Mouse (Mus musculus) left cerebral cortex, postnatal 36 days (tissue): ENCODE measurements around the gene Nyap2. TPM values are rescaled to one million over a fixed set of nuclear protein-coding genes. Genes with fewer than 3 reads are reported as not detected.
A peak's percentile ranks its signal among the peaks of the same experiment; 100 is the strongest.
"Not testable (repeated sequence)": the region's sequence is repeated elsewhere in the genome, so short reads cannot be mapped to it uniquely, and the experiment has no call there.

Experiments used
- DNase-seq, 2 experiments: peaks; one replicate each; pipeline ENCODE4 v3.0.0; 2021 to 2022; ENCODE audit warnings: low spot score in 2 of 2, mixed read lengths in 1 of 2
- intact Hi-C: fragments of 180-260 bp; cut with DNase I; formaldehyde crosslinking; loops from one replicate; pipeline ENCODE4 v1.15.1; 2025
- total RNA-seq, 2 experiments: library from RNA; stranded (reverse); gene quantifications; 2 replicates each; pipeline ENCODE4 v1.2.3; 2021

The Nyap2 gene
- total RNA-seq, 2 experiments from 2014 or later, result 42.2 to 43.6 TPM

- intact Hi-C loops, result loop anchor here (10.0 kb wide), 1 partner anchor 318 kb away; no protein-coding TSS in a partner anchor
- no peak for DNase-seq
These were observed 96.0 kb downstream of the Nyap2 start for GRCm38 (mm10) chr1:81172703-81173102.

DNA sequence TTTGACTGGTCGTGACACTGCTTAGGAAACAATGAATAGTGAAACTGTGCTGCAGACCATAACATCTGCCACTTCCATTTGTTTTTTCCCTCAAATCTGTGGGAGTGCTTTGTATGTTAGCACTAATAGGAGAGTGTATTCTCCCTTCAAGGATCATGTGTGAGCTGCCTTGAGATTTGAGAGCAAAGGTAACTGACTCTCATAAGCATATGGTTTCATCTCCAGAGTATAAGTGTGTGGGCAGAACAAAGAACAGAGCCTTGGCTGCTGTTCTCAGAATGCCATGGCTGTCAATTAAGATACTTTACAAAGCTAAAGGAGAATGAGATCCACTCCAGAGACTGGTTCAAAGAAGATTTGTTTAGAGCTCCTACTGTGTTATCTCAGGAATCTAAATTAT is 96.6 kb downstream of the Nyap2 start:
- intact Hi-C loops, result loop anchor here (10.0 kb wide), 1 partner anchor 319 kb away; no protein-coding TSS in a partner anchor
- no peak for DNase-seq

DNA sequence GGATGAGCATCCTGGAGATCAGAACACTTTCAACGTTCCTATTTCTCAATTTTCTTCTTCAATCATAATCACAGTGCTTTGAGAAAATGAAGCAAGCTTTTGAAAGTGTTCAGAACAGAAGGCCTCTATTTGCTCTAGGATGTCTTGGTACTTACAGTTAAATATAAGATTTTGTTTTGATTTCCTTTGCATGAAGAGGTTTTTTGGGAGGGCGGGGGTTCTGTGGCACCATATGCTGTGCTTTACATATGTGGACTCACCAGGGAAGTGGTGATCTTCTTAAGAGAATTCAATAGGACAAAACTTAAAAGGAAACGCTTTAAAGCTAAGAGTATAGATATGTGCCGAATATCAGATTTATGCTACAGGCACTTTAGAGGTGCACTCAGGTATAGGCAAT is 103.0 kb downstream of the Nyap2 start:
- intact Hi-C loops, result loop anchor here (5.0 to 10.0 kb wide), 2 partner anchors 102 to 325 kb away; partner anchors contain the start of gene Nyap2
- no peak for DNase-seq

- no peak for DNase-seq
- intact Hi-C loops, result no loop called here
These were observed 103.9 kb downstream of the Nyap2 start for GRCm38 (mm10) chr1:81180686-81181085.

GRCm38 (mm10) chr1:81209536-81209935 is 132.8 kb downstream of the Nyap2 start:
- intact Hi-C loops, result no loop called here
- DNase-seq, result no peak

DNA sequence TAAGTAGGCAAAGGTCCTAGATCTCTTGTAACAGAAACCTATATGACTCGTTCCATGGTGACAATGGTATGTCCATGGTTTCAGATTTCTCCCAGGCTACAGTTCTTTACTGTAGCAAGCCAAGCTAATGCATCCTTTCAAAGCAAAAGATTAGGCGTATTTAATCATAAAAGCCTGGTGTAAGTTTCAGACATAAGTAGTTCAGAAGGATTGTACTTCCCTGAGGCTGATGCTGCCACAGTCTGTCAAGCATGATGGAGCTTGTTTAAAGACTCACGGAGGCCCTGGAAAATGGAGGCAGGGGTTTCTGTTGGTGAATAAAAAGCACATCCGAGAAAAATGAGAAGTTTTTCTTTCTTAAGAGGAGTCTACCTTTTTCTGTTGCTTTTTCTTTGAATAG is 134.7 kb downstream of the Nyap2 start:
- no peak for DNase-seq
- intact Hi-C loops, result no loop called here

DNA sequence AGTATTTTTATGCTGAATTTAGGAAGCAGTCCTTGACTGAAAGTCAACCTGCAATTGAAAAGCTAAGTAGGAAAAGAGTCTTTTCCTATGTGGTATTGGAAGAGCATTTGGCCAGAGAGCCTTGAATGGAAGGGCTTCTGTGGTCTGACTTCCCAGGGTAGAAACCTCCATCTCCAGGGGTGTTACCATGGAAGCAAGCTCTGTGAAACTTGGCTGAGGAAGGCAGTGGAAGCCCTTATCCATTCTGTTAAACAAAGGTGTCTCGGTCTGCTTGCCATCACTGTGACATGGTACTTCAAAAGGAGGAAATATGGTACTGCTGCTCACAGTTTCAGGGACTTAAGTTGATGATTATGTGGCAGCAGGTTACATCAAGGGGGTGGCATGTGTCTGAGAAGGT is 143.0 kb downstream of the Nyap2 start:
- intact Hi-C loops, result no loop called here
- DNase-seq, result no peak

- intact Hi-C loops, result no loop called here
- no peak for DNase-seq
These were observed 155.1 kb downstream of the Nyap2 start for GRCm38 (mm10) chr1:81231759-81232406.

GRCm38 (mm10) chr1:81232407-81232789 is 155.6 kb downstream of the Nyap2 start:
- intact Hi-C loops, result not testable (repeated sequence)

GRCm38 (mm10) chr1:81248447-81249205 is 171.9 kb downstream of the Nyap2 start:
- DNase-seq, result no peak
- intact Hi-C loops, result no loop called here

More at GRCm38 (mm10) chr1:81232407-81232789, 155.6 kb downstream of the Nyap2 start:
- DNase-seq, result not testable (repeated sequence)

DNA sequence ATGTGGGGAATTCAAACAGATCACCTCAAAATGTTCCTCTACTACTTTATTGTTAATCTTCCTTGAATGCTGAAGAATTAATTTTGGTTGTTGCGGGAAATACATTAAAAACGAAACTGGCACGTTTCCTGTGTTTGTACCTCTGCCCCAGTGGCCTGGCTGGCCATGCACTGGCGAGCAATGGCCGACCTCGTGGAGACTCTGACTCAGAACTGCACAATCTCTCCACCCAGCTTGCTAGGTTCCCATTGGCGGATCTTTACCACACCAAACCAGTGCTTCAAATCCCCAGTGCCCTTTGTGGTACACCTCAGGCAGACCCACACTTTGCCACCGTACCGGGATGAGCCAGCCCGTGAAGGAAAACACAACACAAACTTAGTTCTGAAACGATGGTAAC is 173.3 kb downstream of the Nyap2 start:
- intact Hi-C loops, result no loop called here

GRCm38 (mm10) chr1:81266441-81266840 is 189.7 kb downstream of the Nyap2 start:
- DNase-seq, result no peak
- intact Hi-C loops, result no loop called here

More for the DNA sequence above, 173.3 kb downstream of the Nyap2 start:
- no peak for DNase-seq

DNA sequence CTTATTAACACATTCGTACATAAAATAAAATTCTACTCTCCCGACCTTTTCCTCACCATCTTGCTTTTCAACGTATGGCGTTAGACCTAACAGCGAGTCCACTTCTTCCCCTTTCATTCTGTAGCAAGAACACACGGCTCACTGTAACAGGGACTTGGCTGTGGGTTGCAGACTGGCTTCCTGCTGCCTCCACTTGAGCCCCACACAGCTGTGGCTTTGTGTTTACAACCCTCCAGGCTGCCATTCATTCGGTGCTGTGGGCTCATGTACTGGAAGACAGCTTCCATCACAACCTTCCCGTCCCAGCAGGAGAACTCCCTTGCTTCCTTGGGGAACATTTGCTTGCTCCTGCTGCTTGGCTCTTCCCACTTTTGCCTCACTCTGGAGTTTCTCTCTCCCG is 204.2 kb downstream of the Nyap2 start:
- intact Hi-C loops, result loop anchor here (10.0 kb wide), 1 partner anchor 206 kb away; the partner anchor contains the start of gene Nyap2
- DNase-seq, result no peak

DNA sequence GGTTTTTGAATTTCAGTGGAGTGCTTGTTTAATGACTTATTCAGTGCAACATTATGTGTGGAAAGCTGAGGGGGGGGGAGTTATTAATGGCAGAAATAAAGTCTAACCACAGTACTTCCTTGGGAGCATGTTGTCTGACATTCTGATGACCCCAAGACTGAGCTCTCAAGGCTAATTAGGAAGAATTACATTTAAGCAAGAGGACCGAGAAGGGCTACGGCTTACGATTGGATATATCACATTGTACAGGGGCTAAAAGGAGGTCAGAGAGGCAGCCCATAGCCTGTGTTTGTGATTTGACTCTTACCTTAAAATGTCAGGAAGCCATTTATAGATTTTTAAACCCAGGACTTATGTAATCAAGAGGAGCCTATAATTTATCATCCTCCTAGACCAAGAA is 208.9 kb downstream of the Nyap2 start:
- intact Hi-C loops, result loop anchor here (10.0 kb wide), 1 partner anchor 211 kb away; the partner anchor contains the start of gene Nyap2
- DNase-seq, result no peak

DNA sequence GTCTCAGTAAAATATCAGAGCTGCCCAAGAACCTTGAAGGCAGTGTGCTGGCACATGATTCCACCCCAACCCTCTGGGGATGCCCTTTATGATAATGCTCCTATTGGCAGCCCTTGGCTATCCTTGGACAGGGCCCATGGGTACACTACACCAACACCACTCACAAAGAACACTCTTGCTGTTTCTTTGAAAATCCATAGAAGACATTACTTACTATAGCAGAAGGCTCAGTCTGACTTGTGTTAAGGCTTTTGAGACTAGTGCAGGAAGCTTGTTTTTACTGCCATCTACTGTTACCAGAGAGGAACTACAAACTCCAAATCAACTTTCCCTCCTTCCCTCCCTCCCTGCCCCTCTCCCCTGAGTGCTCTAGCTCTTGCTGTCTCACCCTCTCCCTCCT is 210.3 kb downstream of the Nyap2 start:
- DNase-seq, result no peak
- intact Hi-C loops, result loop anchor here (1.0 to 10.0 kb wide), 2 partner anchors 212 to 457 kb away; partner anchors contain the start of gene Nyap2

DNA sequence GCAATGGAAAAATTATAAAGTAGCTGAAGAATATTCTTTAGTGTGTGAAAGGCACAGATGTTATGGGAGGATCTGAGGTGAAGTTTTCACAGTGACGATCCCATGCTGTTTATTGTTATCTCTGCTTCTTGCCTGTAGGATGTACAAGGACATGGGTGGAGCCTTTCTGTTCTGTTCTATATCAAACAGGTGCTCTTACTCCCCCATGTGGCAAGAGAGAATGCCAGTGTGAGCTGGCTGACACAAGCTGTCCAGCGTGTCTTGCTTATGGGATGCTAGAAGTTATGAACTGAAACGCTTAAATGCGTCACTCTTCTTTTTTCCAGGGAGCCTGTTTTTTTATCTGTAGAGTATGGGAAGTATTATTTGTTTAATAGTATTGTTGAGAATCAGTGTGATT is 224.0 kb downstream of the Nyap2 start:
- no peak for DNase-seq
- intact Hi-C loops, result loop anchor here (2.0 to 10.0 kb wide), 2 partner anchors 470 to 1116 kb away; no protein-coding TSS in a partner anchor

- intact Hi-C loops, result loop anchor here (2.0 to 10.0 kb wide), 2 partner anchors 471 to 1117 kb away; no protein-coding TSS in a partner anchor
- DNase-seq, result peak in 1 of 2 experiments; percentile 29
These were observed 224.9 kb downstream of the Nyap2 start for GRCm38 (mm10) chr1:81301661-81302060.

GRCm38 (mm10) chr1:81303389-81303788 is 226.6 kb downstream of the Nyap2 start:
- intact Hi-C loops, result loop anchor here (10.0 kb wide), 1 partner anchor 1119 kb away; no protein-coding TSS in a partner anchor
- DNase-seq, result no peak

DNA sequence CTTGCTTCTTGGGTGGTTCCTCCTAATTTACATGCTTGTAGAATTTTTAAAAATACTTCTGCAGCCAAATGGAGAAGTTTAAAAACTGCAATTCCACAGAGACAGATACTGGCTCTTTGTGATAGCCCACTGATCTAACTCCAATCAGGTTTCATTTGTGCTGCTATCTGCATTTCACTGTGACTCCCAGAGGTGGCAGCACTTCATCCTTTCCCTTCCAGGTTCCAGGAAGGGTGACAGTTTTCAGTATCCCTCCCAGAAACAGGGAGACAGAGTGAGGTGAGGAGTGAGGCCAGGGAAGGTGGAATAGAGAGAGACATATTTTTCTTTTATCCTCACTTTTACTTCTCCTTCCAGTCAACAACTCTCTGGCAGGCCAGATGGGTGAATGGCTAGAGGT is 230.7 kb downstream of the Nyap2 start:
- DNase-seq, result no peak
- intact Hi-C loops, result loop anchor here (10.0 kb wide), 1 partner anchor 1123 kb away; no protein-coding TSS in a partner anchor

- intact Hi-C loops, result loop anchor here (10.0 kb wide), 1 partner anchor 1123 kb away; no protein-coding TSS in a partner anchor
- DNase-seq, result no peak
These were observed 231.2 kb downstream of the Nyap2 start for GRCm38 (mm10) chr1:81307934-81308333.
